Mouse (Mus musculus) lung, embryonic 14.5 days (tissue): Measurements from ENCODE around the gene Celsr2. TPM values are rescaled to one million over a fixed set of nuclear protein-coding genes. Genes with fewer than 3 reads are reported as not detected.

Source experiments
- ATAC-seq: fragments of 200-750 bp; cut with Nextera tagmentation; 2 replicates; pipeline ENCODE4 v1.8.0; 2017; ENCODE audit warnings: mild to moderate bottlenecking, moderate TSS enrichment, moderate library complexity; ENCODE audit not compliant: insufficient read depth
- DNase-seq: peaks from one replicate; pipeline ENCODE4 v3.0.0-alpha.2; 2015
- H3K27ac ChIP-seq: fragments of 300-500 bp; sonication (generic); 2 replicates; pipeline ENCODE4 v1.5.1; 2014; ENCODE audit warnings: low read depth, mild to moderate bottlenecking, moderate library complexity
- H3K27me3 ChIP-seq: fragments of 300-500 bp; sonication (generic); 2 replicates; pipeline ENCODE4 v1.6.1; 2014; ENCODE audit warnings: low read length, control low read depth; ENCODE audit not compliant: insufficient read depth
- H3K36me3 ChIP-seq: fragments of 300-500 bp; sonication (generic); 2 replicates; pipeline ENCODE4 v1.6.1; 2014; ENCODE audit warnings: control low read depth; ENCODE audit not compliant: insufficient read depth
- H3K4me1 ChIP-seq: fragments of 300-500 bp; sonication (generic); 2 replicates; pipeline ENCODE4 v1.6.1; 2014; ENCODE audit warnings: antibody characterized with exemption, control low read depth; ENCODE audit not compliant: insufficient read depth
- H3K4me2 ChIP-seq: fragments of 300-500 bp; sonication (generic); 2 replicates; pipeline ENCODE4 v1.6.1; 2014; ENCODE audit warnings: mild to moderate bottlenecking
- H3K4me3 ChIP-seq: fragments of 300-500 bp; sonication (generic); 2 replicates; pipeline ENCODE4 v1.5.1; 2014; ENCODE audit warnings: low read depth, low read length
- H3K9ac ChIP-seq: fragments of 300-500 bp; sonication (generic); 2 replicates; pipeline ENCODE4 v1.6.1; 2014
- H3K9me3 ChIP-seq: fragments of 300-500 bp; sonication (generic); 2 replicates; pipeline ENCODE4 v1.6.1; 2016; ENCODE audit warnings: low read depth, low read length, control low read depth
- CTCF ChIP-seq: IDR thresholded peaks from 2 replicates; pipeline ENCODE4 v1.5.1; 2016; ENCODE audit warnings: antibody characterized with exemption, low read depth
- WGBS: fragments of 180-500 bp; shearing (Covaris S2); extraction: QIAGEN DNeasy Blood & Tissue Kit; methylation state at CpG from one replicate; pipeline ENCODE4 v1.1.7; 2014; 5-methylcytosine and 5-hydroxymethylcytosine counted together
- polyA plus RNA-seq: library from polyadenylated mRNA; unstranded; fragments of >200 nt; fragmentation: Nextera tagmentation; extraction: Ambion mirVana; gene quantifications from 2 replicates; pipeline ENCODE4 v1.2.1, GENCODE M21; 2014

The Celsr2 gene
- polyA plus RNA-seq, 1 experiment from 2014 or later, result 9.4 TPM

GRCm38 (mm10) chr3:108380695-108381094, 34.7 kb downstream of the Celsr2 start:
- no peak overlapping the region for H3K4me3 ChIP-seq
- H3K4me1 ChIP-seq, result peaks cover 21% of the 10 kb centered on the region
- ATAC-seq (no peak), DNase-seq (no peak)
- no peak overlapping the region for H3K9ac ChIP-seq
- H3K4me2 ChIP-seq, result no peak overlapping the region
- WGBS, result 81% methylated on average over 6 of the region's 6 CpGs
- no peaks in the 10 kb centered on the region for H3K9me3 ChIP-seq
- peaks cover 5% of the 10 kb centered on the region; the same call in 1 of the 2 replicates for H3K36me3 ChIP-seq
- TF ChIP-seq CTCF, result peak; percentile 62
- no peaks in the 10 kb centered on the region for H3K27me3 ChIP-seq
- H3K27ac ChIP-seq, result no peak overlapping the region

GRCm38 (mm10) chr3:108378875-108379663, 36.3 kb downstream of the Celsr2 start:
- ATAC-seq (no peak), DNase-seq (no peak)
- no peak overlapping the region for H3K4me3 ChIP-seq
- WGBS, result 72% methylated on average over 7 of the region's 7 CpGs
- no peaks in the 10 kb centered on the region for H3K27me3 ChIP-seq
- no peak for TF ChIP-seq CTCF
- H3K36me3 ChIP-seq, result no peaks in the 10 kb centered on the region
- no peak overlapping the region for H3K4me2 ChIP-seq
- peaks cover 10% of the 10 kb centered on the region for H3K4me1 ChIP-seq
- H3K9ac ChIP-seq, result no peak overlapping the region
- H3K9me3 ChIP-seq, result no peaks in the 10 kb centered on the region
- H3K27ac ChIP-seq, result no peak overlapping the region

DNA sequence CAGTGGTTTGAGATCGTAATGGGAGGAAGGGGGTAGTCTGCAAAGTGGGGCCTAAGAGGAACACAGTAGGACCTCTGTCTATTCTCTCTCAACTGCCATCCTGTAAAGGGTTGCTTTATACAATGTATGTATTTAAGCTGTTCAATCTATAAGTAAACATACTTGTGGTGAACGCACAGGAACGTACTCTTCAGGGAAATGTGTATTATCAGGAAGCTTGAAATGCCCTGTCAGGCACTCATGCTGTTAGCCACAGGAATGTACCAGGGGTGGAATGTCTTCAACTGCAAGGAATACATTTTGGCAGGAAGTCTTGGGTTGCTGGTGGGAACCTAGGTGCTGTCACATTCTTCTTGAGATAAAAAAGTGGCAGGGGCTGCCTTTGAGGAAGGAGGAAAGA, 42.7 kb downstream of the Celsr2 start:
- no peaks in the 10 kb centered on the region for H3K9me3 ChIP-seq
- 31% methylated on average over 3 of the region's 3 CpGs for WGBS
- H3K9ac ChIP-seq, result no peak overlapping the region
- no peak overlapping the region for H3K4me3 ChIP-seq
- H3K4me1 ChIP-seq, result peaks cover 6% of the 10 kb centered on the region
- no peak overlapping the region for H3K4me2 ChIP-seq
- no peaks in the 10 kb centered on the region for H3K27me3 ChIP-seq
- no peak for TF ChIP-seq CTCF
- peak overlapping the region; percentile 84 for H3K27ac ChIP-seq
- no peaks in the 10 kb centered on the region for H3K36me3 ChIP-seq
- peak; percentile 85 for ATAC-seq
- peak; percentile 64 for DNase-seq

GRCm38 (mm10) chr3:108372274-108372673, 43.1 kb downstream of the Celsr2 start:
- Histone ChIP-seq H3K4me2 (no peak overlapping the region), H3K36me3 (no peaks in the 10 kb centered on the region), H3K4me1 (peaks cover 6% of the 10 kb centered on the region), H3K27ac (peak overlapping the region; percentile 84), H3K9me3 (no peaks in the 10 kb centered on the region), H3K27me3 (no peaks in the 10 kb centered on the region), H3K4me3 (no peak overlapping the region), H3K9ac (no peak overlapping the region)
- TF ChIP-seq CTCF, result no peak
- peak; percentile 56 for ATAC-seq
- 18% methylated on average over 3 of the region's 3 CpGs for WGBS
- DNase-seq, result peak; percentile 61

- DNase-seq (no peak), ATAC-seq (no peak)
- WGBS, result 69% methylated on average over 5 of the region's 5 CpGs
- no peak overlapping the region for H3K4me2 ChIP-seq
- H3K9ac ChIP-seq, result no peak overlapping the region
- no peaks in the 10 kb centered on the region for H3K36me3 ChIP-seq
- peaks cover 9% of the 10 kb centered on the region for H3K4me1 ChIP-seq
- no peak for TF ChIP-seq CTCF
- H3K9me3 ChIP-seq, result no peaks in the 10 kb centered on the region
- no peaks in the 10 kb centered on the region for H3K27me3 ChIP-seq
- no peak overlapping the region for H3K27ac ChIP-seq
- H3K4me3 ChIP-seq, result no peak overlapping the region
Observed at GRCm38 (mm10) chr3:108368721-108369120, 46.6 kb downstream of the Celsr2 start.

- 66% methylated on average over 3 of the region's 3 CpGs for WGBS
- H3K27me3 ChIP-seq, result no peaks in the 10 kb centered on the region
- no peak overlapping the region for H3K27ac ChIP-seq
- H3K36me3 ChIP-seq, result no peaks in the 10 kb centered on the region
- no peak overlapping the region for H3K4me2 ChIP-seq
- no peak overlapping the region for H3K4me3 ChIP-seq
- no peak overlapping the region for H3K9ac ChIP-seq
- peaks cover 9% of the 10 kb centered on the region for H3K4me1 ChIP-seq
- no peak for DNase-seq
- ATAC-seq, result no peak
- H3K9me3 ChIP-seq, result no peaks in the 10 kb centered on the region
- no peak for TF ChIP-seq CTCF
Observed at GRCm38 (mm10) chr3:108367828-108368227, 47.5 kb downstream of the Celsr2 start.

- TF ChIP-seq CTCF, result no peak
- DNase-seq (no peak), ATAC-seq (no peak)
- Histone ChIP-seq H3K4me2 (peak overlapping the region; percentile 16; the same call in 1 of the 2 replicates), H3K9me3 (no peaks in the 10 kb centered on the region), H3K9ac (no peak overlapping the region), H3K4me3 (no peak overlapping the region), H3K4me1 (peaks cover 6% of the 10 kb centered on the region), H3K27me3 (no peaks in the 10 kb centered on the region), H3K36me3 (no peaks in the 10 kb centered on the region), H3K27ac (no peak overlapping the region)
- 50% methylated on average over 9 of the region's 9 CpGs for WGBS
Observed at GRCm38 (mm10) chr3:108367173-108367572, 48.2 kb downstream of the Celsr2 start.
